Mouse (Mus musculus): ENCODE data around the gene Tmem217.
A peak's percentile ranks its signal among the peaks of the same experiment; 100 is the strongest.
"Not testable (repeated sequence)": the region's sequence is repeated elsewhere in the genome, so short reads cannot be mapped to it uniquely, and the experiment has no call there.

Gene Tmem217

GRCm38 (mm10) chr17:29548494-29548893, 3.7 kb downstream of the Tmem217 start:
- DNase-seq: no peak

- DNase-seq: no peak
Observed at GRCm38 (mm10) chr17:29545241-29545640, 6.9 kb downstream of the Tmem217 start.

DNA sequence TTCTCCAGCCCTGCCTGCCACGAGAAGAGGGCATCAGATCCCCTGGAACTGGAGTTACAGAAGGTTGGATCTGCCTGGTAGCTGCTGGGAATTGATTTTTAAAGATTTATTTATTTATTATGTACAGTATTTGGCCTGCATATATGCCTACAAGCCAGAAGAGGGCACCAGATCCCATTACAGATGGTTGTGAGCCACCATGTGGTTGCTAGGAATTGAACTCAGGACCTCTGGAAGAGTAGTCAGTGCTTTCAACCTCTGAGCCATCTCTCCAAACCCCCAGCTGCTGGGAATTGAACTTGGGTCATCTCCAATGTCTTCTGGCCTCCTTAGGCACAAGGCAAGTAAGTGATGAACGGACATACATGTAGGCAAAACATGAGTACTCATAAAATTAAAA, 8.1 kb downstream of the Tmem217 start:
- no peak for DNase-seq

GRCm38 (mm10) chr17:29542831-29543690, 9.1 kb downstream of the Tmem217 start:
- peak; percentile 61 for DNase-seq

GRCm38 (mm10) chr17:29541419-29541818, 10.8 kb downstream of the Tmem217 start:
- peak; percentile 69 for DNase-seq

GRCm38 (mm10) chr17:29540426-29540825, 11.8 kb downstream of the Tmem217 start:
- no peak for DNase-seq

DNA sequence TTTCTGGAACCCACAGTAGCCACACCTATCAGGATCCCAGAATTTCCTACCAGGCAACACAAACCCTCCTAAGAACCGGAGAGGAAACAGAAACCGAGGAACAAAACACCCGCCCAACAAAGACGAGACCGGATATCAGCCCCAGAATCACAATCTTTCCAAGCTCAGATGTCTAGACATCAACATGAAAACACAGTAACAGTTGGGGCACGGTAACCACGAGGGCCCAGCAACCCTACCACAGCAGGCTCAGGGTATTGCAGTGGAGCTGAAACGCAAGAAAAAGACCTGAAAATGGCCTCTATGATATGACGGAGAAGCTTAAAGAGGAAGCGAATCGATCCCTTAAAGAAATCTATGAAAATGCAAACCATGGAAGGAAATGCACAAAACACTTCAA, 18.3 kb downstream of the Tmem217 start:
- no peak for DNase-seq

- no peak for DNase-seq
Observed at GRCm38 (mm10) chr17:29531757-29532384, 20.3 kb downstream of the Tmem217 start.

DNA sequence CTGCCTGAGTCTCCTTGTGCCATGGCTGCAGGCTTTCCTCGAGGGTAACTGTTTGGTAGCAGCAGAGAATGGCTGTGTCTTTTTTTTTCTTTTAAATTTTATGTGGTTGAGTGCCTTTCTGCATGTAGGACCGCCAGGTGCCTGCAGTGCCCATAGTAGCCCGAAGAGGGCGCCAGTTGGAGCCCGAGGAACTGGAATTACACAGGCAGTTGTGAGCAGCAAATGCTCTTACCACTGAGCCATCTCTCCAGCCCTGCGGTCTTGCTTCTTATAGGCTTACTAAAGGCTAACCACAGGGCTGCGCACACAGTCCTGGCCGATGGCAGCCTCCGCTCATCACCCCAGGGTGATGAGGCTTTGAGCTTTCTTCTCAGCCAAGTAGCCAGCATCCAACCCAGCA, 20.9 kb downstream of the Tmem217 start:
- DNase-seq: no peak

DNA sequence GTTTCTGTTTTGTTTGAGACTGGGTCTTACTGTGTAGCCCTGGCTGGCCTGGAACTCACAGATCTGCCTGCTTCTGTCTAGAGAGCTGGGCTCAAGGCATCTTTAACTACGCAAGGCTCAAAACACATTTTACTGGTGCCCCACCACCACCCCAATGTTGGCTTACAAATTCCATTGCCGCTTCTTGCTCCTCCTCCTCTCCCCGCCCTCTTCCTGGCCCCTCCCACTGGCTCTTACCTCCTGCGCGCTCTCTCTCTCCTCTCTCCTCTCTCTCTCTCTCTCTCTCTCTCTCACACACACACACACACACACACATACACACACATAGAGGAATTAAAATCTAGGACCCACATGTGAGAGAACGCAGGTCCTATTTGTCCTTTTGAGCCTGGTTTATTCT, 21.7 kb downstream of the Tmem217 start:
- no peak for DNase-seq

DNA sequence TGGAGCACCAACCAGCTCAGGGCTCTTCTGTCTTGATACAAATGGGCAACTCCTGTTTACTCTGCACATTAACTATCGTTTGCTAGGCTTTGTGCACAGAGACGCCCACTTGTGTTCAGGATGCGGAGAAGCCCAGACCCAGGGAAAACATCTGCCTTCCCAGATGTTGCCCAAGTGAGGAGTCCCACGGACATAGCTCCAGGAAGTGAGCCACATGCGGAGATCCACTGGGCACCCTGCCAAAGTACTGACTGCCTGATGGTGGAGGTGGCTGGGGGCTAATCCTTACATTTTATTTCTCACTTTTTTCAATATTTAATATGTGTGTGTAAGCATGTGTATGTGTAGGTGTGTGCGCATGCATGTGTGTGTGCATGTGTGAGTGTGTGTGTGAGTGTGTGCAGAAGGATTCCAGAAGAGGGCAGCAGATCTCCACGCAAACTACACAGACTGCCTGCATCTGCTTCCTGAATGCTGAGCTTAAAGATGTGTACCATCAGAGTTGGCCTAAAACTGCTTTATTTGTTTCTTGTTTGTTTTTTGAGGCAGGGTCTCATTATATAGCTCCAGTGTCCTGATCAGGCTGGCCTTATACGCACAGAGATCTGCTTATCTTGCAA, 23.5 kb downstream of the Tmem217 start:
- no peak for DNase-seq

- DNase-seq: no peak
Observed at GRCm38 (mm10) chr17:29525613-29526012, 26.6 kb downstream of the Tmem217 start.

- no peak for DNase-seq
Observed at GRCm38 (mm10) chr17:29519731-29520130, 32.5 kb downstream of the Tmem217 start.

GRCm38 (mm10) chr17:29518665-29519064, 33.5 kb downstream of the Tmem217 start:
- not testable (repeated sequence) for DNase-seq

DNA sequence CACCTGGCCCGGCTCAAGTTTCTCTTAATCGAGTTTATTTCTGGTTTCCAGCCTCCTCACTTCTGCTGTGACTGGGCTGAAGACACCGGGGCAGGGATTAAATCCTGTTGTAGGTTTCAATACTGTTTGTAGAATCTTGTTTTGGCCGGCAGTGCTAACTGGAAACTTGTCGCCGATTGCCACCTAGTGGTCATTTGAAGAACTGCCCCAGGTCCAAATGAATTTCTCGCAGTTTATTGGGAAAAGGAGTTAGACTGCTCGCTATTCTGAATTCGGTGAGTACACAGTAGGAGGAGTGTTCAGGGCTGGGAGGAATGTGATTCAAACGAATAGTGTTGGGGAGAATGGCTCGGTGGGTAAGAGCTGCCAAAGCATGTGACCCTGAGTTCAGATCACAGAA, 37.8 kb downstream of the Tmem217 start:
- peak; percentile 89 for DNase-seq

DNA sequence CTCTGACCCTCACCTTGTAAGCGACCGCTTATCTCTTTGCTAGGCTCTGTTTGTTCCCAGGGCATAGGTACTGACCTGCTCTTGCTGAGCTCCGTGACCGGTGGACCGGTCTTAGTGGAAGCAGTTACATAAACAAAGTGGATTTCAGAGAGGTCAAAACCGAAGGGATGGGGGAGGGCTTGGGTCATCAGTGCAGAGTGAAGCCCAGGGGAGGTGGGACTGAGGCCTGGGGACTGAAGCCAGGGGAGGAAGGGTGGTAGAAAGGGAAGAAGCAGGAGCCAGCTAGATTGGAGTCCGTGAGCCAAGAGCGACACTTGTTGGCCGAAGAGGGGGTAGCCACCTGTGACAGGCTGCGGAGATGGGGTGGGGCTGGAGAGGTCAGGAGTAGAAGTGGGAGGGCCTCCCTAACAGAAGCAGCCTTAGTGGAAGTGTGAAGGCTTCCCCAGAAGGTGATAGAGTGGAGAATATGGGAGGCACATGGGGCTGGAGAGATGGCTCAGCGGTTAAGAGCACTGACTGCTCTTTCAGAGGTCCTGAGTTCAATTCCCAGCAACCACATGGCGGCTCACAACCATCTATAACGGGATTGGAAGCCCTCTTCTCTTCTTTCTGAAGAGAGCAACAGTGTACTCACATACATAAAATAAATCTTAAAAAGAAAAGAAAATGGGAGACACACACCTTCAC, 39.0 kb downstream of the Tmem217 start:
- no peak for DNase-seq

- DNase-seq: no peak
Observed at GRCm38 (mm10) chr17:29510691-29511090, 41.5 kb downstream of the Tmem217 start.

- DNase-seq: no peak
Observed at GRCm38 (mm10) chr17:29508927-29509608, 43.1 kb downstream of the Tmem217 start.

GRCm38 (mm10) chr17:29503700-29504099, 48.5 kb downstream of the Tmem217 start:
- DNase-seq: no peak

- no peak for DNase-seq
Observed at GRCm38 (mm10) chr17:29502669-29503665, 49.2 kb downstream of the Tmem217 start.

DNA sequence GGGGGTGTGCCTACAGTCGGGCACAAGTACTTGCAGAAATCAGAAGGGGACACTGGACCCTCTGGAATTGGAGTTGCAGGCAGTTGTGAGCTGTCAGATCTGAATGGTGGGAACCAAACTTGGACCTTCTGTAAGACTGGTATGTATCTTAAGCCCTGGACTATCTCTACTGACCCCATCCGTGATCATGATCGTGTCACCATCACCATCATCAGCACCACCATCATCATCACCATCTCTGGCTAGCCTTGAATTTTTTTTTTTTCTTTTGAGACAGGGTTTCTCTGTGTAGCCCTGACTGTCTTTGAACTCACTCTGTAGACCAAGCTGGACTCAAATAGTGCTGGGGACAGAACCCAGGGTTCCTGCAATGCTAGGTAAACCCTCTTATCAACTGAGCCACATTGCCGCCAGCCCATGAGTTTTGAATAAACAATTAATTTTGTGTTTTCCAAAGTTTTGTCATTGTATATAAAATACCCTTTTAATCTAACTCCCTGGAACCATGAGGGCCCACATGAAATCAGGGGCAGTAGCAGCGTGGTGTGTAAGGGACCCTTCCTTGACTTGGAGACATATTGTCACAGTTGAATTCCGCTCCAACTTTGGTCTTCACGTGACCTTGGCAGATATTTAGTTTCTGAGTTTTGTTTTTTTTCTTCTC, 50.0 kb downstream of the Tmem217 start:
- DNase-seq: no peak

Data from cerebellum, adult 9-10 months (tissue).